Mouse (Mus musculus) erythroblast, embryonic 14.5 days (primary cell): ENCODE data around the gene Dok3.
"Not testable (repeated sequence)": the region's sequence is repeated elsewhere in the genome, so short reads cannot be mapped to it uniquely, and the experiment has no call there.

Source experiments
- GATA1 ChIP-seq: IDR thresholded peaks from 2 replicates; pipeline ENCODE4 v1.6.1; 2012; ENCODE audit warnings: low read length, inconsistent platforms, mixed read lengths
- TAL1 ChIP-seq: IDR thresholded peaks from 3 replicates; pipeline ENCODE4 v1.6.1; 2012; ENCODE audit warnings: low read length, inconsistent platforms, mixed read lengths

DNA sequence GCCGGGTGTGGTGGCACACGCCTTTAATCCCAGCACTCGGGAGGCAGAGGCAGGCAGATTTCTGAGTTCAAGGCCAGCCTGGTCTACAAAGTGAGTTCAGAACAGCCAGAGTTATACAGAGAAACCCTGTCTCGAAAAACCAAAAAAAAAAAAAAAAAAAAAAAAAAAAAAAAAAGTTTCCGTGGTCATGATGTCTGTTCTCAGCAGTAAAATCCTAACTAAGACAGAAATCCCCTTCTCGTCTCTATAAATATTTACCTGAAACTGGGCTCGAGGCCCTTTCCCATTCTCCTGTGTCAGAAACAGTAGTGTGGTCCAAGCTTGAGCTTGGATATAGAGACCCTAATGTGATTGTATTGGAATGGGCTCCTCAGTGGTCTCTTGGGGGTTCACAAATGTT lies 47.8 kb upstream of the Dok3 start:
- not testable (repeated sequence) for TF ChIP-seq GATA1, TAL1
